Mouse (Mus musculus) naive thymus-derived CD4-positive, alpha-beta T cell, adult 5 months (primary cell): ENCODE measurements around the gene Gpr31b. TPM values are rescaled to one million over a fixed set of nuclear protein-coding genes. Genes with fewer than 3 reads are reported as not detected.

Experiments used
- polyA plus RNA-seq: library from polyadenylated mRNA; unstranded; fragments of 100-300 nt; shearing (Covaris generic); gene quantifications from one replicate; pipeline ENCODE4 v1.2.1, GENCODE M21; 2017

Gene Gpr31b
- polyA plus RNA-seq = not detected

DNA sequence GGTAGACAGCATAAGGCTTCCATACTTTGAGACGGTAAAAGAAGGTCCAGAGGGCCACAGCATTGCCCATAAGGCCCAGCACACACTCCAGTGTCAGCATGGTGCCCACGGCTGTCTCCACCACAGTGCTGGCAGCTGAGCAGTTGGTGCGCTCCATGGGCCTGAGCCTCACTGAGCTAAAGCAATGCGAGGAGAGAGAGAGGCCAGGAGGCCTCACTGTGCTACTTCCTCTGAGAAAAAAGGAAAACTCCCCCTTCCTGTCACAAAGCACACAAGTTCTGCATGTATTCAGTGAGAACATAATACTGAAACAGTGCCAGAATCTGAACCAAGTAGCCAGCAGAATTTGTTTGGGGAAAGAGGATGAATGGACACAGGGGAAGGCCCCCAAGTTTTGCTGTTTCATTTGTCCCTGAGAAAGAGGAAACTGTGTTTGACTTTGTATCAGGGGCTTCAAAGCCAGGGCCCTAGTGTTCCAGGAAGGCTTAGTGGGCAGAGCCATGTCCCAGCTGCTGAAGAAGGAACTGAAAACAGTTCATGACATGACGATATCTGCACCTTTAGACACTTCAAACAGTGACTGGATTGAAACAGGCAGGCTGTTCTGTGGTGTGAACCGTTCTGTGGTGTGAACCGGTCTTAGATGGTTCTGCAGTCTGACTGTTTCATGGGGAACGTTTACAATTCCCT lies at the start of gene Gpr31b:
Gpr31b (minus strand) TSS at position 173 of the 690 bp plus-strand sequence.

DNA sequence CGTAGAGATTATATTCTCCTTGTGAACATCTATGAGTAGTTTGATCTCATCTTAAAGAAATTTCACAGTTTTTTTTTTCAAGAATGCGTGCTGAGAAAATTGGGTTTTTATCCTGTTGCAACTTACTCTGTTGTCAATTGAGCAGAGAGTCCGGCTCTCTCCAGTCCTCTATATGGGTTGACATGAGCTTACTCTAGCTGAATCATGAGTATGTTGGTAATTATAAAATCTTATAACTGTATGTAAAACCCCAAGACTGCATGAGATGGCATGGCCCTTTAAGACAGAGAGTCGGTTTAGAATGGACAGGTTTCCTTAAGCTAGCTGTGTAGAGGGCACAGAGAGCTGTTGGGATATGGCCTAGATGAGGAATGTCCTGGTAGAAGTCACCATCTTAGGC lies 8.7 kb upstream of the Gpr31b start, which contains the start of gene Tcp10b:
Tcp10b (plus strand) TSS at position 301 of the 400 bp plus-strand sequence.

DNA sequence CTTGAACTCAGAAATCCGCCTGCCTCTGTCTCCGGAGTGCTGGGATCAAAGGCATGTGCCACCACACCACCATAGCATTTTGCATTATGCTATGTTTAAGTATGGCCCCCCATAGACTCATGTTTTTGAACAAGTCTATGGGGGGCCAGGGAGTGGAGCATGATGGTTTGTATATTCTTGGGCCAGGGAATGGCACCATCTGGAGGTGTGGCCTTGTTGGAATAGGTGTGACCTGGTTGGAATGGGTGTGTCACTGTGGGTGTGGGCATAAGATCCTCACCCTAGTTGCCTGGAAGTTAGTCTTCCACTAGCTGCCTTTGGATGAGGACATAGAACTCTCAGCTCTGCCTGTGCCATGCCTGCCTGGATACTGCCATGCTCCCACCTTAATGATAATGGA lies 45.5 kb downstream of the Gpr31b start, which contains the start of gene Sod2:
Sod2 (plus strand) TSS at position 301 of the 400 bp plus-strand sequence.

Other genes starting within 250 kb of the Gpr31b start
- not detected for gene Mas1, start 184.2 kb downstream of the Gpr31b start, polyA plus RNA-seq
- not detected for gene Mrgprh, start 176.3 kb downstream of the Gpr31b start, polyA plus RNA-seq
- gene Pnldc1, start 142.1 kb downstream of the Gpr31b start, polyA plus RNA-seq = 0.86 TPM
- 186 TPM for gene Tcp1, start 136.6 kb downstream of the Gpr31b start, polyA plus RNA-seq
- gene Mrpl18, start 136.0 kb downstream of the Gpr31b start, polyA plus RNA-seq = 71.5 TPM
- 2.4 TPM for gene Acat3, start 111.7 kb downstream of the Gpr31b start, polyA plus RNA-seq
- 45.3 TPM for gene Acat2, start 91.5 kb downstream of the Gpr31b start, polyA plus RNA-seq
- 87.3 TPM for gene Wtap, start 58.1 kb downstream of the Gpr31b start, polyA plus RNA-seq
- 87.7 TPM for gene Sod2, start 45.5 kb downstream of the Gpr31b start, polyA plus RNA-seq
- gene Tcp10b, start 8.8 kb upstream of the Gpr31b start, polyA plus RNA-seq = not detected
- not detected for gene Unc93a, start 79.5 kb upstream of the Gpr31b start, polyA plus RNA-seq
- gene Smok2a, start 168.9 kb upstream of the Gpr31b start, polyA plus RNA-seq = not detected
- gene Smok2b, start 178.0 kb upstream of the Gpr31b start, polyA plus RNA-seq = not detected